Mouse (Mus musculus) midbrain, embryonic 15.5 days (tissue): ENCODE results near the gene Prok2. TPM values are rescaled to one million over a fixed set of nuclear protein-coding genes. Genes with fewer than 3 reads are reported as not detected.
A peak's percentile ranks its signal among the peaks of the same experiment; 100 is the strongest.

Source experiments
- ATAC-seq: fragments of 200-750 bp; cut with Nextera tagmentation; replicated peaks from 2 replicates; pipeline ENCODE4 v1.8.0; 2017; ENCODE audit warnings: moderate TSS enrichment
- H3K27ac ChIP-seq: fragments of 300-500 bp; sonication (generic); 2 replicates; pipeline ENCODE4 v1.5.1; 2015; ENCODE audit warnings: mild to moderate bottlenecking, inconsistent platforms
- H3K27me3 ChIP-seq: fragments of 300-500 bp; sonication (generic); replicated peaks from 2 replicates; pipeline ENCODE4 v1.6.1; 2015; ENCODE audit warnings: inconsistent platforms
- H3K36me3 ChIP-seq: fragments of 300-500 bp; sonication (generic); replicated peaks from 2 replicates; pipeline ENCODE4 v1.6.1; 2015; ENCODE audit warnings: inconsistent platforms
- H3K4me1 ChIP-seq: fragments of 300-500 bp; sonication (generic); 2 replicates; pipeline ENCODE4 v1.6.1; 2015; ENCODE audit warnings: inconsistent platforms
- H3K4me2 ChIP-seq: fragments of 300-500 bp; sonication (generic); 2 replicates; pipeline ENCODE4 v1.6.1; 2015; ENCODE audit warnings: inconsistent platforms, mild to moderate bottlenecking, moderate library complexity
- H3K4me3 ChIP-seq: fragments of 300-500 bp; sonication (generic); 2 replicates; pipeline ENCODE4 v1.5.1; 2015; ENCODE audit warnings: mild to moderate bottlenecking, inconsistent platforms
- H3K9ac ChIP-seq: fragments of 300-500 bp; sonication (generic); 2 replicates; pipeline ENCODE4 v1.6.1; 2015; ENCODE audit warnings: mild to moderate bottlenecking, inconsistent platforms
- H3K9me3 ChIP-seq: fragments of 300-500 bp; sonication (generic); 2 replicates; pipeline ENCODE4 v1.6.1; 2016; ENCODE audit warnings: inconsistent platforms
- WGBS: fragments of 180-500 bp; shearing (Covaris S2); methylation state at CpG from one replicate; pipeline ENCODE4 v1.1.7; 2015; ENCODE audit warnings: mixed read lengths; 5-methylcytosine and 5-hydroxymethylcytosine counted together
- polyA plus RNA-seq: library from polyadenylated mRNA; unstranded; fragments of >200 nt; fragmentation: Nextera tagmentation; extraction: Ambion mirVana; gene quantifications from 2 replicates; pipeline ENCODE4 v1.2.1, GENCODE M21; 2015

The Prok2 gene
- polyA plus RNA-seq = 0.54 and 0.71 TPM in 2 replicates

DNA sequence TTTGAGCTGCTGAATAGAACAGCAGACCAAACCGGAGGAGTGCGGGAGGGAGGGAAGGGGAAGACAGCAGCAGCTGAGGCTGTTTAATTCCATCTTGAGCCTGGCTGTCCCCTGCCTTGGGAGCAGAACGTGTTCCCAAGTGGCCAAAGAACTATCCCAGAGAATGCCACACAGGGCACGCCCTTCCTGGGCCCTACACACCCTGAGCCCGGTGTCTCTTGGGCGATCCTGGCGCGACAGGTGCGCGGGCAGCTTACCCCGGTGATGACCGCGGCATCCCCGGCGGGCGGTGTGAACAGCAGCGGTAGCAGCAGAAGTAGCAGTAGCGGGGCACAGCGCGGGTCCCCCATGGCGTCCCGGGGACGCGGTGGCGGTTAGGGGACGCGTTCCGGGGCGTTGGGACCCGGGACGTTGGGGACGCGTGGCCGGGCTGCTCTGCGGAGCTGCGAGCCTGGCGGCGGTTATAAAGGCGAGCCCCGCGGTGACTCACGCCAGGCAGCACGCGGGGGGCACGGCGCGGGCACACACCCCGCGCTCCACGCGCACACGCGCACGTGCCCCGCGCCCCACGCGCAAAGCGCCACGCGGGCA lies at the start of gene Prok2:
TSS of gene Prok2 (minus strand) at position 422 of the 591 bp plus-strand sequence.
- peak; percentile 52; the same call in 1 of the 2 replicates for ATAC-seq

DNA sequence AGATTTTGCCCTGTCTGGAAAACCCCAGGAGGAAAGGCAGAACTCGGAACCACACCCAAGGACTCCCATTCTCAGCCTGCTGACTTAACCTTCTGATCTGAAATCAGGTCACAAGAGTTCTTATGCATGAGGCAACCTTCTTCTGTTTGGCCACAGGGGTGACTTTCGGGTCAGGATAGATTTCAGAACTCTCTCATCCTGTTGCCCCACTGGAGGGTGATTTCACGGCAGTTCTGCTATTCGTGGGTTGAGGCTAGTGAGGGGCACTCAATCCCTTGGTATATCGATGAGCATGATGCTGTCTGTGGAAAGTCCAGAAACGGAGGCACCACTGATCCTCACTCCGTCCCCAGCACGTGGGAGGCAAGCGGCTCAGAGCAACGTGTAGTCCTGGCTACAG lies 48.5 kb upstream of the Prok2 start:
- WGBS = 77% methylated on average over 10 of the region's 10 CpGs
- ATAC-seq = no peak

More for the DNA sequence above, at the start of gene Prok2:
- WGBS = under 1% methylated on average over 61 of the region's 61 CpGs
- Histone ChIP-seq H3K9me3 (no peaks in the 10 kb centered on the region), H3K9ac (peak within 1 kb of the TSS; percentile 44), H3K4me2 (peak within 1 kb of the TSS; percentile 99), H3K4me1 (peaks cover 15% of the 10 kb centered on the region), H3K4me3 (peak within 1 kb of the TSS; percentile 54), H3K27ac (no peak within 1 kb of the TSS), H3K27me3 (peaks cover 35% of the 10 kb centered on the region), H3K36me3 (no peaks in the 10 kb centered on the region)

DNA sequence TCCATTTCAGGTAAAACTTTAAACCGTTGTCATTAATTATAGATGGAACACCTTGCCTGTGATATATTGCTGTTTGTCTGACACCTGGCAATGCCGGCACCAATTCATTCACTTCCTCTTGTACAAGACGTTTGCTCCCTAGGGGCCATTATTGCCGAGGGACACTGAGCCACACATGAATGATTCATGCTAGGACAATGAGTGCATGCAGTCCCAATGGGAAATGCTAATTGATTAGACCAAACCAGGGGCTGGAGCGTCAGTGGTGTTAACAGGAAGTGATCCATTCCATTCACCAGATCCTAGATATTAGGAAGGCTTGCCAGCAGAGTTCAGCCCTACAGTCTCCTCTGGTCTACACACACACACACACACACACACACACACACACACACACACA lies 42.3 kb upstream of the Prok2 start:
- Histone ChIP-seq H3K4me3 (no peak overlapping the region), H3K9me3 (no peaks in the 10 kb centered on the region), H3K27ac (no peak overlapping the region), H3K27me3 (no peaks in the 10 kb centered on the region), H3K36me3 (no peaks in the 10 kb centered on the region), H3K4me1 (no peaks in the 10 kb centered on the region), H3K9ac (no peak overlapping the region), H3K4me2 (no peak overlapping the region)
- no peak for ATAC-seq
- WGBS = 29% methylated on average over 5 of the region's 5 CpGs

More for the DNA sequence above, 48.5 kb upstream of the Prok2 start:
- H3K27ac ChIP-seq = no peak overlapping the region
- no peaks in the 10 kb centered on the region for H3K9me3 ChIP-seq
- H3K4me1 ChIP-seq = no peaks in the 10 kb centered on the region
- no peak overlapping the region for H3K9ac ChIP-seq
- no peak overlapping the region for H3K4me2 ChIP-seq
- no peaks in the 10 kb centered on the region for H3K27me3 ChIP-seq
- no peaks in the 10 kb centered on the region for H3K36me3 ChIP-seq
- H3K4me3 ChIP-seq = no peak overlapping the region

DNA sequence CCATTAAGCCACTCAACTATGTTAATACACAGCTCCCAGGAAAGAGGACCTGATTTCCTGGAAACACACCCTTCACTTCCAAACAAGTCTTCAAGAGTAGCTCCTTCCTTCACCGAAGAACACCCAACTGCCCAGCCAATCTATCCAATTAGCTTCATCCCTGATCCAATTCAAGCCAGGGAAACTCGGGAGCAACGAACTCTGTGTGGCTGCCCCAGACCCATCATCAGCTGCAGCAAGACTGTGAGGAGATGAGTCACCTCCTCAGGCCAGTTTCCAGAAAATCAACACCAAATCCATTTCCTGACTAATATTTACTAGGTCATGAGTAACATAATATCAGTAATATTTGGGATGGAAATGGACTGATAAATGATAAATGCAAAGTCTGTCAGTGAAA lies 38.7 kb upstream of the Prok2 start:
- Histone ChIP-seq H3K9me3 (no peaks in the 10 kb centered on the region), H3K27me3 (no peaks in the 10 kb centered on the region), H3K4me1 (peaks cover 7% of the 10 kb centered on the region), H3K4me2 (no peak overlapping the region), H3K36me3 (no peaks in the 10 kb centered on the region), H3K9ac (no peak overlapping the region), H3K4me3 (no peak overlapping the region), H3K27ac (no peak overlapping the region)
- 88% methylated on average over 3 of the region's 3 CpGs for WGBS
- ATAC-seq = no peak

DNA sequence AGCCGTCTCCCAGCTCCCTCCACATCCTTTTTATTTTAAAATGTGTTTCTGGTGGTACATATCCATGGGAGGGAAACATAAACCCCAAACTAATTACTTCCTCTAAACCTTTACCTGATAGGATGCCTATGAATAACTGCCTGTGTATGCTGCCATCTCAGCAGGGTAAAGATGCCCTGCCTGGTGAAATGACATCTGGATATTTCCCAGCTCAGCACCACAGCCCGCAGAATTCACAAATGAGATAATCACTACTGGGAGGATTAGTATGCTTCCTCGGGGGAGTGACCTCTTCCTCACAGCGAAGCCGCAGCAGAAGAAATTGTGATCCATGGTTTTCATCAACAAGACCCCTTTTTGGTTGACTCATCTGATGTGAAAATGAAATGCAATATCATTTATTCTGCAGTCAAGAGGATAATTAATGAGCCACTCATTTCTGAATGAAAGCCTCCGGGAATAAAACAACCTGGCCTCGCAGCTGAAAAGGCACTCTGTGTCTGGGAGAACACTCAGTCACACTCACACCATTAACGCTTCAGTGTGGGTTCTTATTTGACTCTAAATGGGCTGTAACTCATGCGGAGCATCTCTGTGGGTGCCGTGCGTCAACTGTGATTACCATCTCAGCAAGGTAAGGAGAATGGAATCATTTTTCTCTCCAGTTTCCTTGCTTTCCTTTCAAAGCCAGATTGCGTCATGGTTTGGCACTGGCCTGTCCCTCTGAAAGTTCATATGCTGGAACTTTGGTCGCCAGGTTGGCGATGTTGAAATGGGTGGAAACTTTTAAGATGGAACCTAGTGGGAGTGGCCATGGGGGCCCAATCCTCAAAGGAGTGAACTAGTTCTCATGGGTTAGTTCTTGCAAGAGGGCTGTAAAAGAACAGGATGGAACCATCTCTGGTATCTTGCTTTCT lies 36.1 kb upstream of the Prok2 start:
- Histone ChIP-seq H3K27me3 (no peaks in the 10 kb centered on the region), H3K27ac (0 out of 2 replicates have a peak overlapping the region, but pooled peaks have one; percentile 4), H3K4me3 (no peak overlapping the region), H3K4me2 (no peak overlapping the region), H3K9me3 (no peaks in the 10 kb centered on the region), H3K4me1 (peaks cover 7% of the 10 kb centered on the region), H3K36me3 (no peaks in the 10 kb centered on the region), H3K9ac (no peak overlapping the region)
- 41% methylated on average over 14 of the region's 14 CpGs for WGBS
- no peak for ATAC-seq

DNA sequence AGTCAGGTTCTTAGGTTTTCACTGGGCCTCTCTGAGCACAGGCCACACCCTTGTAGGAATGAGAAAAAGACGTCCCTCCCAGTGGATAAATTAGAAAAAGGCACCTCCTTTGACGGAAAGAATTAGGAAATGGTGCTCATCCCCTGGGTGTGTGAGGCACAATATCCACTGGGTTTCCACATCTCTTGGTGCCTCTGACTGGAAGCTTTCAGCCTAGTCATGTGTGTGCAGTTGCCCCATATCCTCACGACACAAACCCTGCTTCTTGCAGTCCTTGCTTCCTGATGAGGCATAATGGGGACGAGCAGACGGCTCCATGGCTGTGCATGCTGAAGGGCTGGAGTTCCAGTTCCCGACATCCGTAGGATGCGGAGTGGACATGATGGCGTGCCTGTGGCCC lies 29.9 kb upstream of the Prok2 start:
- no peaks in the 10 kb centered on the region for H3K9me3 ChIP-seq
- ATAC-seq = no peak
- no peak overlapping the region for H3K27ac ChIP-seq
- 82% methylated on average over 9 of the region's 9 CpGs for WGBS
- no peak overlapping the region for H3K9ac ChIP-seq
- H3K4me3 ChIP-seq = no peak overlapping the region
- no peaks in the 10 kb centered on the region for H3K4me1 ChIP-seq
- H3K27me3 ChIP-seq = no peaks in the 10 kb centered on the region
- no peak overlapping the region for H3K4me2 ChIP-seq
- no peaks in the 10 kb centered on the region for H3K36me3 ChIP-seq

DNA sequence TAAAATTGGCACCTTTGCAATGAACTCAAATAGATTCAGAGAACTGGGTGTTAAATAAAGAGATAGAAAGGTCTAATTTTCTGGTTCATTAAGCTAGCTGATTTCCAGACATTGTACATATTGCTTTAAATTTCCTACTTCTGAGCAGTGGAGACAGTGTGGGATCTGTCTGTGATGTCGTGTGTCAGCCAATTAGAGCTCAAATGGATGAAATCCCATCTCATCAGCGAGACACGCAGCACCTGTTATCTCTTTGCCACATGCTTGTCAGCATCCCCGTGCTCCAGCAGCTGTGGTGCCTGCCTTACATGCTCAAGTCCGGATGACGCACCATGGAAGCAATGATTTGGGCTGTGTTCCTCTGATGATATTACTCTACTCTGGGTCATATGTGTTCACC lies 25.1 kb upstream of the Prok2 start:
- Histone ChIP-seq H3K27me3 (no peaks in the 10 kb centered on the region), H3K4me2 (no peak overlapping the region), H3K4me1 (no peaks in the 10 kb centered on the region), H3K27ac (no peak overlapping the region), H3K4me3 (no peak overlapping the region), H3K9ac (no peak overlapping the region), H3K36me3 (no peaks in the 10 kb centered on the region), H3K9me3 (no peaks in the 10 kb centered on the region)
- WGBS = 43% methylated on average over 6 of the region's 6 CpGs
- no peak for ATAC-seq

DNA sequence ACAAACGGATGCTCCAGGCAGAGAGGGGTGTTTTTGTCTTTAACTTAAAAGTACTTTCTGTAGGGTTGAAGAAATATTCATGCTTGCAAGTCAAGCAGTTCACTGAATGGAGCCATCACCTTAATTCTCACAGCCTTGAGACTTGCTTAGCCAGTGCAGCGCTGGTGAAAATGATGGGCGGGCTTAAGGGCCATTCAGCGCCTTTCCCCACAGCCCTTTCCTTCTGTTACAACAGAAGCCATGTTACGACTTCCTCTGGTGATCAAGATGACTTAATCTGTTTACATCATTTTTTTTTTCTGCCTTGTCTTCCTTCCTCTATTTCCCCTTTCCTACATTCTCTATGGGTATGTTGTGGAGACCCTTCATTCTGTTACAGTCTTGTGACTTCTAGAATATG lies 20.1 kb upstream of the Prok2 start:
- WGBS = 83% methylated on average over 5 of the region's 5 CpGs
- Histone ChIP-seq H3K9ac (no peak overlapping the region), H3K9me3 (no peaks in the 10 kb centered on the region), H3K4me2 (no peak overlapping the region), H3K36me3 (no peaks in the 10 kb centered on the region), H3K27ac (no peak overlapping the region), H3K4me3 (no peak overlapping the region), H3K4me1 (no peaks in the 10 kb centered on the region), H3K27me3 (no peaks in the 10 kb centered on the region)
- ATAC-seq = no peak

DNA sequence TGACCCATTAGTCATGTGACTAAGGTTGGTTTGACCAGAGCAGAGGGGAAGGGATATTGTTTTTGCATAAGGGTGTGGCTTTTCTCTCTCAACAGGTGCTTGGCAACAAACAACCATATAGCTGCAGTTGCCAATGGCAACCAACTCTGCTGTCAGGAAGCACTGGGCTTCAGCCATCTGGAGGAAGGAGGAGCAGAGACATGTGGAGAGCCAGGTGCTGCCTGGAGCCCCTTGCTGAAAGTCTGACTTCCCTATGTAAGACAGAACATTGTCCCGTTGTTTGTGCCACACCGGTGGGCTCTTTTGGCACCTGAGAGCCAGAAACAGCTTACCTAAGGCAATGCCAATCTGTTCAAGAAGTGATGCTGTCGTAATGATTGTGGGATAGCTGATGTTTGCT lies 16.7 kb upstream of the Prok2 start:
- no peaks in the 10 kb centered on the region for H3K9me3 ChIP-seq
- H3K9ac ChIP-seq = no peak overlapping the region
- H3K27me3 ChIP-seq = no peaks in the 10 kb centered on the region
- no peaks in the 10 kb centered on the region for H3K36me3 ChIP-seq
- 76% methylated on average over 3 of the region's 3 CpGs for WGBS
- H3K27ac ChIP-seq = no peak overlapping the region
- H3K4me3 ChIP-seq = no peak overlapping the region
- no peaks in the 10 kb centered on the region for H3K4me1 ChIP-seq
- ATAC-seq = peak; percentile 33; the same call in 1 of the 2 replicates
- H3K4me2 ChIP-seq = no peak overlapping the region

DNA sequence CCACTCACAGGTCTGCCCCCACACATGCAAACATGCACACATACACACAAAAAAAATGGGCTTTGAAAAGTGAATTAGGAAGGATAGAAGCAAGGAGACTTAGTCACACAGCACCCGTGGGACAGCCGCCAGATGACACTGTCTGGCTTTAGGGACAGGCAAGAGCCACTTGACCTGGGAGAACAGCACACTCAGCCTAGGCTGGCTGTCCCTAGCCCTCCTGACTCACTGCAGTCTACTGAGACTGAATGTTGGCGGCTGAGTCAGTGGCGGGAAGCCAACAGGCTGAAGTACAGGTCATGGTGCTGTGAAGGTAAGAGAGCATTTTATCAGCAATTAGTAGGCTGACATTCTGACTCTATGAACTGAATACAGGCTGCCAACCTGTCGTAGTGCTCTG lies 8.5 kb upstream of the Prok2 start:
- Histone ChIP-seq H3K9ac (no peak overlapping the region), H3K9me3 (no peaks in the 10 kb centered on the region), H3K4me3 (no peak overlapping the region), H3K36me3 (no peaks in the 10 kb centered on the region), H3K27ac (no peak overlapping the region), H3K4me1 (no peaks in the 10 kb centered on the region), H3K4me2 (no peak overlapping the region), H3K27me3 (no peaks in the 10 kb centered on the region; the same call in 1 of the 2 replicates)
- 84% methylated on average over 5 of the region's 5 CpGs for WGBS
- no peak for ATAC-seq

DNA sequence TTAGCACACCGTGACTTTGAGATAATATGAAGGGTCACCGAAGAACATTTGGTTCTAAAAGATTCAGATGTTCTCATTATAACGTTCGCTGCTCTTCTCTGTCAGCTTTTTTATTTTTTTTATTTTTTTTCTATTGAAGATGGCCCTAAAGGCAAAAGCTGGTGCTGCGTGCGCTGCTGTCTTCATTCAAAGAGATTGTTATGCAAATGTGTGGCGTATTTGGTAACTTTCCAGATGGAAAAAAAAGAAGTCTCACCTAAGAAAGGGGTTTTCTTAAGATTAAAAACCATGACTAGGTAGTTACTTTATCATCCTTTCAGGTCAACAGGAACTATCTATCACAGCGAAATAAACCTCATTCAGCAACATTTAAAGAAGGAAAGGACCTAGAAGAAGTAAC lies 6.5 kb upstream of the Prok2 start:
- no peak for ATAC-seq
- Histone ChIP-seq H3K27me3 (no peaks in the 10 kb centered on the region; the same call in 1 of the 2 replicates), H3K4me3 (no peak overlapping the region), H3K9ac (no peak overlapping the region), H3K4me1 (no peaks in the 10 kb centered on the region), H3K36me3 (no peaks in the 10 kb centered on the region), H3K9me3 (no peaks in the 10 kb centered on the region), H3K27ac (no peak overlapping the region), H3K4me2 (no peak overlapping the region)
- 57% methylated on average over 8 of the region's 8 CpGs for WGBS

DNA sequence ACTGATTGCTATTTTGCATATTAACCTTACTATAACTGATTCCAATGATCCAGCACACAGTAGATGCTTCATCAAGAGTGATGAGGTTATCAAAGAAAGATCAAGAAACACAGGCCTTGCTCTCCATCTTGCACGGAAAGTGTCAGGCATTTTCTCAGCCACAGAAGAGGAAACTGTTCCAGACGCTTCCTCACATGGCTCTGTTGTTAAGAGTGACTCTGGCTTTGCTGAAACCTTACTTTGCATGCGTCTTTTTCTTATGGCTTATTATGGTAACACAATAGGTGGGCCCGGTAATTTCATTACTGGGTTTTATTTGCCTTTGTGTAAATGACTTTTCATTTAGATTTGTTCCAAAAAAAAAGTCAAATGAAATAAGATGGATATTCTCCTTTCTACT lies 5.7 kb upstream of the Prok2 start:
- Histone ChIP-seq H3K27ac (no peak overlapping the region), H3K4me2 (no peak overlapping the region), H3K4me1 (peaks cover under 1% of the 10 kb centered on the region; the same call in 1 of the 2 replicates), H3K36me3 (no peaks in the 10 kb centered on the region), H3K9me3 (no peaks in the 10 kb centered on the region), H3K4me3 (no peak overlapping the region), H3K27me3 (peaks cover 4% of the 10 kb centered on the region), H3K9ac (no peak overlapping the region)
- WGBS = 71% methylated on average over 4 of the region's 4 CpGs
- no peak for ATAC-seq
